Mouse (Mus musculus): ENCODE data around the gene Gm8720. TPM values are rescaled to one million over a fixed set of nuclear protein-coding genes. Genes with fewer than 3 reads are reported as not detected.
"Not testable (repeated sequence)": the region's sequence is repeated elsewhere in the genome, so short reads cannot be mapped to it uniquely, and the experiment has no call there.

The Gm8720 gene
- not detected for total RNA-seq (2021)

DNA sequence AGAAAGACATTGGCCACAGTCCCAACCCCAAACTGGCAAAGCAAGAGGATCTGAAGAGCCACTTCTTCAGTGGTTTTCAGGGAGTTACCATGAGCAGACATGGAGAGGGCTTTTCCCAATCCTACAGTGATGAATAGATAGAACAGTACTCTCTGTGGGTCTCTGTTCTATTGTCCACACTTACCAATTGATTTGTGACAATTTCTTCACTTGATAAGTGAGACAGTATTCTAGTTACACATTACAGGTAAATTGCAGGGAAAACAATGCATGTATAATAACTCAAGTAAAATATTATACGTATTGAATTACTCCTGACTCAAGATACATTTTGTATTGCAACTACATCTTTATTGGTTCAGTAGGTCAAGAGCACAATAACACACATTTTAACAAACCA is at the start of gene Gm8720:
TSS of gene Gm8720 (minus strand) at position 101 of the 400 bp plus-strand sequence.
- DNase-seq (ENCODE audit: low spot score in 2 of 2); intact Hi-C loops (cut with DNase I): not testable (repeated sequence)

DNA sequence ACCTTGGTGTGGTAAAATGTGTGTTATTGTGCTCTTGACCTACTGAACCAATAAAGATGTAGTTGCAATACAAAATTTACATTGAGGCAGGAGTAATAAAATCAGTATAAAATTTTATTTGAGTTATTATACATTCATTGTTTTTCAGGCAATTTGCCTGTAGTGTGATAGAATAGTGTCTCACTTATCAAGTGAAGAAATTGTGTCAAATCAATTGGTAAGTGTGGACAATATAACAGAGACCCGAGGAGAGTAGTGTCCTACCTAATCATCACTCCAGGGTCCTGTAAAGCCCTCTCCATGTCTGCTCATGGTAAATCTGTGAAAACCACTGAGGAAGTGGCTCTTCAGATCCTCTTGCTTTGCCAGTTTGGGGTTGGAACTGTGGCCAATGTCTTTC is 12.0 kb downstream of the Gm8720 start, which contains the start of gene Vmn1r163:
TSS of gene Vmn1r163 (plus strand) at position 301 of the 400 bp plus-strand sequence.
- intact Hi-C loops (cut with DNase I); DNase-seq (ENCODE audit: low spot score in 2 of 2): not testable (repeated sequence)

DNA sequence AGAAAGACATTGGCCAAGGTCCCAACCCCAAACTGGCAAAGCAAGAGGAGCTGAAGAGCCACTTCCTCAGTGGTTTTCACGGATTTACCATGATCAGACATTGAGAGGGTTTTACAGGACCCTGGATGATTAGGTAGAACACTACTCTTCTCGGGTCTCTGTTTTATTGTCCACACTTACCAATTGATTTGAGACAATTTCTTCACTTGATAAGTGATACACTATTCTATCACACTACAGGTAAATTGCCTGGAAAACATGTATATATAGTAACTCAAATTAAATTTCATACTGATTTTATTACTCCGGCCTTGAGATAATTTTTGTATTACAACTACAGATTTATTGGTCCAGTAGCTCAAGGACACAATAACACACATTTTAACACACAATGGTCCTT is 47.4 kb downstream of the Gm8720 start, which contains the start of gene Gm4216:
TSS of gene Gm4216 (minus strand) at position 101 of the 400 bp plus-strand sequence.
- intact Hi-C loops (cut with DNase I); DNase-seq (ENCODE audit: low spot score in 2 of 2): not testable (repeated sequence)

Other genes starting within 250 kb of the Gm8720 start
- gene Vmn1r159, start 223.9 kb downstream of the Gm8720 start, total RNA-seq (2021) = not detected
- not detected for gene Vmn1r160, start 196.2 kb downstream of the Gm8720 start, total RNA-seq (2021)
- gene Gm4214, start 82.8 kb downstream of the Gm8720 start, total RNA-seq (2021) = not detected
- not detected for gene Gm4216, start 47.5 kb downstream of the Gm8720 start, total RNA-seq (2021)
- gene Vmn1r163, start 11.9 kb downstream of the Gm8720 start, total RNA-seq (2021) = not detected
- gene Gm10662, start 77.0 kb upstream of the Gm8720 start, total RNA-seq (2021) = not detected
- gene Vmn1r165, start 149.9 kb upstream of the Gm8720 start, total RNA-seq (2021) = not detected
- gene Vmn1r166, start 184.2 kb upstream of the Gm8720 start, total RNA-seq (2021) = not detected
- gene Gm6902, start 211.4 kb upstream of the Gm8720 start, total RNA-seq (2021) = not detected
- not detected for gene Nlrp4e, start 233.7 kb upstream of the Gm8720 start, total RNA-seq (2021)

Data from left cerebral cortex, postnatal 36 days (tissue).